Mouse (Mus musculus): ENCODE measurements around the gene Card6.
A peak's percentile ranks its signal among the peaks of the same experiment; 100 is the strongest.
"Not testable (repeated sequence)": the region's sequence is repeated elsewhere in the genome, so short reads cannot be mapped to it uniquely, and the experiment has no call there.

Card6 gene

DNA sequence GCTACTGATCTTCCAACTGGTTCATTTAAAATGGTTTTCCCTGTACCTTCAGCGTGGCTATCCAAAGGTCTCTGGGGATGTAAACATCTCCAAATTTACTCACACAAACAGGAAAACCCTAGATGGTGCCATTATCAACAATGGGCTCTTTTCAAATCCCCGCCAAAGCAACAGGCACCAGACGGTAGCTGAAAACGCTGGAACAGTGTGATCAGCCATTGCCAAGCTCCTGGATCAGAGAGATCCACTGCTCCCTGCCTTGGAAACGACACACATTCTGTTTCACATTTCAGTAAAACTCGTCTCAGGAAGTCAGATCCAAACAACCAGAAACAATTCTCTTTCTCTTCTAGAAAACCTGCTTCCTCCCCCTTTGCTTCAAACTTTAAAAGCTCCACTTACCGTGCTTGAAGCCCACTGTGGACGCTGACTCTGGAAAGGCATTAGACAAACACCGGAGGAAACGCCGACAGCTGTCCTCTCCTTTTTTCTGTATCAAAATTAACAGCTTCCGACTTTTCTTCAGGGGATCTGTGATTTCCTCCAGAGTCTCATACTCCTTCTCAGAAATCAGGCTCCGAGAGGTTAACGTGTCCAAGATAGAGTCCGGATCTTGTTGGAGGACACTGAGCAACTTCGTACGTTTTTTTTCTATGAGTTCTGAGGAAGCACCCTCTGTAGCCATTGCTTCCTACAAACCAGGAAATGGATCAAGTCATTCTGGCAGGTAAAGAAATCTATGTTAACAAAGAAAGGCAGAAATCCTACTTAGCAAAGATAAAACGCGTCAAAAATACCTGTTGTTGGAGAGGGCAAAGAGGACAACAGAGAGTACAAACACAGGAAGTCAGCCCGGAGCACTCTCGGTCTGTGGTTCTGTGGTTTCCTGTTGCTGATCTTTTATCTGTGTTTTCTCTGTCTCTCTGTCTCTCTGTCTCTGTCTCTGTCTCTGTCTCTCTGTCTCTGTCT lies at the start of gene Card6:
TSS of gene Card6 (minus strand) at position 854 of the 969 bp plus-strand sequence.
- peak; percentile 45 to 69 for DNase-seq (ENCODE audit: low spot score in 2 of 2)

DNA sequence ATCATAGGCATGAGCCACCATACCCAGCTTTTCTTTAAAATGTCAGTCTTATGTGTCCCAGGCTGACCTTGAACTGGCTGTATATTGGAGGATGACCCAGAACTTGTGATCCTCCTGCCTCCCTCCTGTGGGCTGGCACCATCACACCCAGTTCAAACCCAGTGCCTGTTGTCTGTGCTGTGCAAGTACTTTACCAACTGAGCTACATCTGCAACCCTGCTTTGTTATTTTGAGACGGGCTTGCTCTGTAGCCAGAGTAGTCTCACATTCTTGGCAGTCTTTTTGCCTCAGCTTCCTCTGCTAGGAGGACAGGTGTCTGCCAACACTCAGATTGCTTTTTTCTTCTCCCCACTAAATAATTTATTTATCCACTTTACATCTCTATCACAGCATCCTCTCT lies 49.0 kb upstream of the Card6 start:
- no peak for DNase-seq (ENCODE audit: low spot score in 2 of 2)

DNA sequence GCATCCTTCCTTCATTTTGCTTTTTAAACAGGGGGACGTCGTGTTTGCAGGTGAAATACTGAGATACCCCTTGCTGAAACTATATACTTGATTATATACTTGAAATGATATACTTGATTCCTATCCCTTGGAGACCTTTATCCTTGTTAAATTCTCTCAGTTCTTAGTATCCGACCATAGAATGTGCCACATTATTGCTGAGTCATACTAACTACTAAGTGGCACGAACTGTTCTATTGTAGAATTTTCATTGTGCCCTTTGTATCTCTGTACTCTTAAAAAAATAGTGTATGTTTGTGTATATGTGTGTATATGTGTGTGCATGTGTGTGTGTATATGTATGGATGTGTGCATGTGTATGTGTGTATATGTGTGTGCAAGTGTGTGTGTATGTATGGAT lies 48.0 kb upstream of the Card6 start:
- no peak for DNase-seq (ENCODE audit: low spot score in 2 of 2)

DNA sequence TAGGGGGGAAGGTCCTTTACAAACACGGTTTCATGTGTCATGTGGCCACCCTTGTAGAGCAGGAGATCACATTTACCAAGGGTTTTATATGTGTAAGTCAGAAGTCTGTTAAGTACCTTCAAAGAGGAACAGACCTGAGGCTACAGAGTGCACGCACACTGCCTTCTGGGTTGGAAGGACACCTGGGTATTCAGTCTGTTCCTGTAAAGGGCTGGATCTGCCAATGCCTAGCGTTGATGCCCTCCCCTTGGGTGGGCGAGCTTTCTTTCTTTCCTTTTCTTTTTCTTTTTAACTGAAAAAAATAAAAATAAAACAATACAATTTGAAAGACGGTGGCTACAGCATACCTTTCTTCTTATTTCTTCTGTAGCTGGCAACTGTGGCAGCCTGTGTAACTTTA lies 46.8 kb upstream of the Card6 start:
- no peak for DNase-seq (ENCODE audit: low spot score in 2 of 2)

DNA sequence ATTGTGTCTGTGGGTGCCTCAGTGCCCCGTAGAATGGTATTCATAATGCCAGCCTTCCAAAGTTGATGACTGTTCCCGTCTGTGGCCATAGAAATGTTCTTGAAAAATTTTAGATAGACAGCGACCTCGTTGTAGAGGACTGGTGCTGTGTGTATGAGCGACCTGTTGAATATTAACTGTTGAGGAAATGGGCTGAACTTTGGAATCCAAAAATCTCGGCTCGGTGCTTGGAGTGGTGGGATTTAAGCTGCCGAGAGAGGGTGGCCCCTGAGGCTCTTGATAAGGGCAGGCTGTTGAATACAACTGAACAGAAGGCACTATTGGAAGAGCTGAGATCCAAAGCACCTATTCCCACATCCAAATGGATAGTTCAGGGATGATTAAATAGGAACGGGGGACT lies 46.3 kb upstream of the Card6 start:
- no peak for DNase-seq (ENCODE audit: low spot score in 2 of 2)

DNA sequence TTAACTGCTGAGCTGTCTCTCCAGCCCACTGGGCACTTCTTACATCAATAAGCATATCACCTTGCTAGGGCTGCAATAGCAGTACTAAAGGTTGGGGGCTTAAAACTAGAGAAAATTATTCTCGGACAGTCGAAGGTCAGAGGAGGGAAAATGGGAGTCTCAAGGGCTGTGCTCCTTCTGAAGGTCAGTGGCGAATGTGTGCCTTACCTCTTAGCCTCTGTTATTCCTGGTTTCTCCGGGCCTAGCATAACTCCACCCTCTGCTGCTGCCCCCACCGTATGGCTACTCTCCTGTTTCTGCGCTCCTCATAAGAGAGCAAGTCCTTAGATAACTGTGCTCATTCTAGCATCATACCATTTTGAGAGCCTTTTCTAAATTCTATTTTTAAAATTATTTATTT lies 43.8 kb upstream of the Card6 start:
- DNase-seq (ENCODE audit: low spot score in 2 of 2): no peak

DNA sequence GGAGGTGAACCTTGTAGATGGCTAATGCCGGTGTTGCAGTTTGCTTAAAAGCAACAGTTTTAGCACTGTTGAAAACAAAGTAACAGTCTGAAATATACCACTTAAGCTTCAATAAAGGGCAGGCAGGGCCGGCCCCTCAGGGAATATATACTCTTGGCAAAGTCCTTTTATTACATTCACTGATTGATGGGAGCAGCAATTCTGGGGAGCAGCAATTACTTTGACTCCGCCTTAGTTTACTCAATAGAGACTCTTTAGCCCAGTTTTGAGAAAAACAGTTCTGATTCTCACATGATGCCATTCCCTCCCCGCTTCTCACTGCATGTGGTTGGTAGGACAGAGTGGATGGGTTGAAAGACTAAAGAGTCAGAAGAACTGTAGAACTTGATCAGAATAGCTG lies 40.8 kb upstream of the Card6 start:
- DNase-seq (ENCODE audit: low spot score in 2 of 2): no peak

DNA sequence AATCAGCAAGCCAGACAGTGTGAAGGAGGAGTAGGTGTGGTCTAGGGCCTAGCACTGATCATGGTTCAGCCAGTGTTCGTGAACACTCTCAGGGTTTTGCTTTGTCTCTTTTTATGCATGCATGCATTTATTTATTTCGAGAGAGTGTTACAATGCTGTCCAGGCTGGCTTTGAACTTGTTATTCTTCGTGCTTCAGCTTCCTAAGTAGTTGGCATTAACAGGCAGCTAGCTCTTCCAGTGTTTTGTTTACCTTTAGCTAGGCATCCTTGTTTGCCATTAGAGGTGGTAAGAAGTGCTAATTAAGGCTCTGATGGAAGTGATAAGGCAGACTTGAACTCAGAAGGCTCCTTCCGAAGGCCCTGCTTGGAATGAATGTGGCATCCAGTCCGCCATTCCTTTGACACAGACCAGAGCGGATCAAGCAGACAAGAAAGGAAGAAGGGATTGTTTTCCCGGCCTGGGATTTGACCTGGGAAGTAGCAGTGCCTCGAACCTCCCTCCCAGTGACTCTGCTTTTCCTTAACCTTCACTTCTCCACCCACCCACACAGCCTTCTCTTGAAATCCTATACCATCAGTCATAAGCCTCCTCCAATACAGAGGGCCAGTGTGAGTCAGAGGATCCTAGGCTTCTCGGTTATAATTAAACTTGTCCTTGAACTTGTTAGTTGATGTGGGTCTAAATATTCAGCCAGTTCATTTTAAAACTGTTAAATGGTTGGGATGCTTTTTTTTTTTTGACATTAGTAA lies 37.0 kb upstream of the Card6 start:
- DNase-seq (ENCODE audit: low spot score in 2 of 2): no peak

DNA sequence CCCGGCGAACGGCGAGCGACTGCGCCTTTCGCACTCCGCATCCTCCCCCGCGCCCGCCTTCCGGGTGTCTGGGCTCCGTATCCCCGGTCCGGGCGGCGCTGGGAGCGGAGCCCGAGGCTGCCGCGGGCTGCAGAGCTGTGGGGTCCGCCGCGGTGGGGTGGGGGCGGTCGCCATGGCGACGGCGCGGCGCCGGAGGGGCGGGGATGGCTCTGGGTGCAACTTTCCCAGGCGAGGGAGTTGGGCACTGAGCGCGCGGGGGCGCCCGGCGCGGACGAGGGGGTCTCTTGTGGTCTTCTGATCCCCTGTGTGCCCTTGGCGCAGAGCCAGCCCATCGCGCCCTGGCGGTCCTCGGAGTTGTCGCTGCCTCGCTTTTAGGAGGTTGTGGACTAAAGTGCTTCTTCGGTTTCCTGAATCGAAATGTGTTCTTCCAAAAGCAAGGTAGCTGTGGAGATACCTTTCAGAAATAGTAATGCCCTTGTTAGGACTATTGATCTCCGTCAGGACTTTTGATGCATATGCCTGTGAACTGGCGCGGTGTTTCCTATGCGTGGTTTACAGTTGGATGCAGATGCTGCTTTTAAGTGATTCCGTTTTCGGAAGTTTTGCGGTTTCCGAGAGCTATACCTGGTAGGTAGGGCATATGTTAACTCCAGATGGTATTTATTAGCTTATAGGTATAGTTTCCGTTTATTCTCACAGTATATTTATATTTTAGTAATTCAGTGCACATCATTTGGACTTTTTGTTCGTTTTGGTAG lies 35.9 kb upstream of the Card6 start:
- peak in 1 of 2 experiments; percentile 58 for DNase-seq (ENCODE audit: low spot score in 2 of 2)

DNA sequence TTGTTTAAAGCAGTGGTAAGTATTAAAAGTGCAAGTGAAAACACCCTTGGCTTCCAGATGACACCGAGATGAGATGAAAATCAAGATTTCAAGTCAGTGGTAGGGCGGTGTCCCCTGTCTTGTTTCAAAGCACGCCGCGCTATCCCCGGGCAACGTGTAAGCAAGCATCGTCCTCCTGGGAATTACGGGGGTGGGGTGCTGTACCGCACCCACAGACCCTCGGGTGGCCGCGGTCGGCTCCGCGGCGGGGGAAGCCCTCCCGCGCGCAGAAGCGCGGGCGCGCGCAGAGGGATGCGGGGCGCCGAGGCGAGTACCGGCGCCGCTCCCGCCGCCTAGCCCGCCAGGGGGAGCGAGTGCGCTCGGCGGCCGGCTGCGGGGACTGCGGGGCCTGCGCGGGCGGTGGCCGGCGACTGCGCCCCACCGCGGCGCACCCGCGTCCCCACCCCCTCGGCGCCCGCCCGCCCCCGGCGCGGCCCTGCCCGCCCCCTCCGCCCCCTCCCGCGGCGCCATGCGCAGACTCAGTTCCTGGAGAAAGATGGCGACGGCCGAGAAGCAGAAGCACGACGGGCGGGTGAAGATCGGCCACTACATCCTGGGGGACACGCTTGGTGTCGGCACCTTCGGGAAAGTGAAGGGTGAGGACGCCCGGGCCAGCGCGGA lies 35.2 kb upstream of the Card6 start, which contains the start of gene Prkaa1:
TSS of gene Prkaa1 (plus strand) at position 501 of the 660 bp plus-strand sequence.
- peak; percentile 23 to 67 for DNase-seq (ENCODE audit: low spot score in 2 of 2)

DNA sequence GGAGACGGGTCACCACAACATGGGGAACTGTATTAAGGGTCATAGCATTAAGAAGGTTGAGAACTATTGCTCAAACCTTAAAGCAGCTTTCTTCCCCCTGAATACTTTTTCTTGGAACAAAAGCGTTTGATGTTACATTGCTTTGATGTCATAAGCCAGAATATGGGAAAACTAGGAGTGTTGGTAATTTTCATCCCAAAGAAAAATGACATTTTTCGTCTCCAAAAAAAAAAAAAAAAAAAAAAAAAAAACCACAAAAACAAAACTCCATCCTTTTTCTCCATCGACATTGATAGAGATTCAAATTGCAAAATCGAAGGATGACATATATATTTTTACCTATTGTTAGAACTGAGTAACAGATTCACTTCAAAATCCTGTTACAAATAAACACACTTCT lies 34.4 kb upstream of the Card6 start:
- DNase-seq (ENCODE audit: low spot score in 2 of 2): no peak

DNA sequence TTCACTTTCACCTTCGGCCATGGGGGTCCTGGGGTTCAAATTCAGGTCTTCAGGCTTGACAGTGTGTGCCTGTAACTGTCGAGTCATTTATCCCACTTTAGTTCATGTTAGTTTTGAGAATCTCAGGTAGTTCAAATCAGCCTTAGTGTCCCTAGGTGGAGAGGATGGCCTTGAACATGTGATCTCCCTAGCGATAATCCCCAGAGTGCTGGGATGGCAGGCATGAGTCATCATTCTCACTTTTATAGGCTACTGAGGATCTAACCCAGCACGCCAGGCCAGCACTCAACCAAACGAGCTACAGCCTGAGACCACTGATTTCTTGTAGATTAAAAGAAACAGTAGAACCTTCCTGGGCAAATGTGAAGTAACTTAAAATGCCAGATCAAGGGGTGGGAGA lies 33.7 kb upstream of the Card6 start:
- no peak for DNase-seq (ENCODE audit: low spot score in 2 of 2)

DNA sequence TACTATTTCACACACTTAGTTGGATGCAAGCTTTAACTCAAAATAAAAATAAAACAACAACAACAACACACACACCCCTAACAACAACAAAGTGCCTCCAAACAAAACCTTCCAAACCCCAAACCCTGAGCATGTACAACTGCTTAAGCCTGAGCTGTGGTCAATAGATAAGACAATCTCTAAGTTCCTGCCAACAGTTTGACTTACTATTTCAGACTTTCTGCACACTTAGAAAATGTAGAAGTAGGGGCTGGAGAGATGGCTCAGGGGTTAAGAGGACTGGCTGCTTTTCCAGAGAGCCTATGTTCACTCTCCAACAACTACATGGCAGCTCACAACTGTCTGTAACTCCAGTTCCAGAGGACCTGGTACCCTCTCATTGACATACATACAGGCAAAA lies 32.0 kb upstream of the Card6 start:
- no peak for DNase-seq (ENCODE audit: low spot score in 2 of 2)

DNA sequence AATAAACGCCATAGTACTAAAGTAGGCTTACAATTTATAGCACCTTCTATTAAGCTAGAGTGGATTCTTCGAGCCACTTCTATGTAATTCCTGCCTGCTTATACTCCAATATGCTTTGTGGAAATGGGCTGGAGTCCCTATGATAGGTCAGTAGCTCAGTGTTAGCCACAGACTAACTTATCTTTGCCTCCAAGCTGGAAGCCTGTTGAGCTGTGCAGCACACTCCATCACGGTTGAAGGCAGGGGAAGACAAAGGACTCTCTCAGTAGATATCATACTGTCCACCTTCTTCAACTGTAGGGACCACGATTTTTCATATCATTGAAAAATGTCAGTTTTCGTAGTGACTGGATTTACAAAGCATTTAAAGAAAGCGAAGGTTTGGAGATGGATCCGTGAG lies 31.5 kb upstream of the Card6 start:
- DNase-seq (ENCODE audit: low spot score in 2 of 2): no peak

DNA sequence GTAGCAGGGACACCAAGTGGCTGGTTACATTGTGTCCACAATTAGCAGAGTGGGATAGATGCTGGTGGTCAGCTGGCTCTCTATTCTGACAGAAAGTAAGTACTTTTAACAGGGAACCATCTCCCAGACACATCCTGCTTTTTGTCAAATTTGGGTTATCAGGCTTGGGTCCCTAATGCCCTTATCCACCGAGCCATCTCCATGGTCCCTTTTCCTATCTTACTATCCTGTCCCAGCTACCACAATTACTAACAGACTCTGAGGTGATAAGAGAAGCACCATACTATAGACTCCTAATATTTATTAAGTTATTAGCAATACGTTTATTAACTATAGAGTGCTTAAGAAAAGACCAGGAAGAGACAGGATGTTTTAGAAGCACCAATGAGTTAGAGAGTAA lies 31.0 kb upstream of the Card6 start:
- no peak for DNase-seq (ENCODE audit: low spot score in 2 of 2)

DNA sequence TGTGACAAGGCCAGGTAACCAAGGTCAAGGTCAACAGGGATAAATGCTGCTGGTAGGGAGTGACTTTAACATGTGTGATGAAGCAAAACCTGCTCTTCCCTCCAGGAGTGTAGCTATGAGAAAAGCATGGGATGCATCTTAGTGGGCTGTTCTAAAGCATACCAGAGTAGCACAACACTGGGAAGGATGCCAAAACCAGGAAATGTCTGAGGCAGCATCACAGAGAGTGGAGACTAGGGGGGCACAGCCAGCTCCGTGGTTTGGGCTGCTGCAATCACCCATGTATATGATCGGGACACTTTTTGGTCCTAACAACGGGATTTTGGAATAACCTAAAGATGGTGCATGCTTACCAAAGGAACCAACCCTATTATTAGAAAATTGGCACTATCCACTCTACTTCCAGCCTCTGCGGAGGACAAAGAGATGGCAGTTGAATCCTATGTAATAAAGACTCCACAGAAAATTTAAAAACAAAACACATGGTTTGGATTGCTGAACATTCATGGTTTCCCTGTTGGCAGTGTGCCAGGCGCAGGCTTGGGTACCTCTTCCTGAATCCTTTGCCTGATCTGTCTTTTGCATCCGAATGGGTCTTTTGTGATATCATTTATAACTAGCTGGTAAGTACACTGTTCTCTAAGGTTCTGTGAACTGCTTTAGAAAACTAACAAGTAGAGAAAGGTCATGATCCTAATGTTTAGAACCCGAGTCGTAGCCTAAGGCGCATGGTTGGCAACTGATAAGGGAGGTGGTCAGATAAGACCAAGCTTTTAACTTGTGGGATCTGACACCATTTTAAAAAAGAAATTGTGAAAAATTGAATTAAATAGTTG lies 29.9 kb upstream of the Card6 start:
- DNase-seq (ENCODE audit: low spot score in 2 of 2): no peak

DNA sequence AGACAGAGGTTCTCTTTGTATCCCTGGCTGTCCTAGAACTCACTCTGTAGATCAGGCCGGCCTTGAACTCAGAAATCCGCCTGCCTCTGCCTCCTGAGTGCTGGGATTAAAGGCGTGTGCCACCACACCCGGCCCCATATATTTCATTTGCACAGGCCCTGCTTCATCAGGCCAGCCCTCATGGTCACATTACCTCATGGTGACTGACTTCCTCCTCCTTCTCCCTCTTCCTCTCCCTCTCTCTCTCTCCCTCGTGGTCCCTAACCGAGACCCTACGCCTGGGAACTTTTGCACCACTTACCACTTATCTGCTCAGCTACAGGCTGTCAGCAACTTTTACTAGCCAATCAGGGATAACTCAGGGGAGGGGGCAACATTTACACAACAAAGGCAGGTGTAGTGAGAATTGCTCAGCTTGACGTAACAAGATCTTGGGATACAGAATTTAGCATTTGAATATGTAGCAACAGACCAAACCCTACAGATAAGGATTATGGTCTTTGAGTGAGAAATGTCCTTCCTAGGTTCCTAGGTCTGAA lies 26.7 kb upstream of the Card6 start:
- no peak for DNase-seq (ENCODE audit: low spot score in 2 of 2)

DNA sequence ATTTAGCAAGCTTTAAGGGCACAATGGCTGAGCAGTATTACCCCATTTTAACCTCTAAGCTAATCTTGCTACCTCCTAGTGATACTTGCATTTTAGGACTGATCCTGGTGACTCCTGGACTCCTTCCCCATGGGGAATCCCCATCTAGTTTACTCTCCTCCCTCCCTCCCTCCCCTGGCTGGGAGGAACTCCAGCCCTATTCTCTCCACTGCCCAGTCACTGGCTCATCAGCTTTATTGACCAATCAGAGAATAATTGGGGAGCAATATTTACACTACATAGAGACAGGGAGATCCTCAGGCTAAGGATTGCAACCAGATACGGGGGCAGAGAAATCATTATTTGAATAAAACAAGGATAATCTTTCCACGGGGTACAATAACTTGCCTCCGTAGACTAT lies 25.8 kb upstream of the Card6 start:
- no peak for DNase-seq (ENCODE audit: low spot score in 2 of 2)

DNA sequence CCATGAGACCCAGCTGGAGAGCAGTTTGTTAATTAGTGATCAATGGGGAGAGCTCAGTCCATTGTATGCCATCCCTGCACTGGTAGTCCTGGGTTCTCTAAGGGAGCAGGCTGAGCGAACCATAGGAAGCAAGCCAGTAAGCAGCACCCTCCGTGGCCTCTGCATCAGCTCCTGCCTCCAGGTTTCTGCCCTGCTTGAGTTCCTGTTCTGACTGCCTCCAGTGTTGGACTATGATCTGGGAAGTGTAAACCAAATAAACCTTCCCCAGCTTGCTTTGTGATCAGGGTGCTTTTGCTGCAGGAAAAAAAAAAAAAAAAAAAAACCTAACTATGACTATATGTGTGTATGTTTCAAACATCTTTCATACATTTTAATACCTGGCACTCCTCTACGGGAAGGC lies 25.0 kb upstream of the Card6 start:
- DNase-seq (ENCODE audit: low spot score in 2 of 2): no peak

DNA sequence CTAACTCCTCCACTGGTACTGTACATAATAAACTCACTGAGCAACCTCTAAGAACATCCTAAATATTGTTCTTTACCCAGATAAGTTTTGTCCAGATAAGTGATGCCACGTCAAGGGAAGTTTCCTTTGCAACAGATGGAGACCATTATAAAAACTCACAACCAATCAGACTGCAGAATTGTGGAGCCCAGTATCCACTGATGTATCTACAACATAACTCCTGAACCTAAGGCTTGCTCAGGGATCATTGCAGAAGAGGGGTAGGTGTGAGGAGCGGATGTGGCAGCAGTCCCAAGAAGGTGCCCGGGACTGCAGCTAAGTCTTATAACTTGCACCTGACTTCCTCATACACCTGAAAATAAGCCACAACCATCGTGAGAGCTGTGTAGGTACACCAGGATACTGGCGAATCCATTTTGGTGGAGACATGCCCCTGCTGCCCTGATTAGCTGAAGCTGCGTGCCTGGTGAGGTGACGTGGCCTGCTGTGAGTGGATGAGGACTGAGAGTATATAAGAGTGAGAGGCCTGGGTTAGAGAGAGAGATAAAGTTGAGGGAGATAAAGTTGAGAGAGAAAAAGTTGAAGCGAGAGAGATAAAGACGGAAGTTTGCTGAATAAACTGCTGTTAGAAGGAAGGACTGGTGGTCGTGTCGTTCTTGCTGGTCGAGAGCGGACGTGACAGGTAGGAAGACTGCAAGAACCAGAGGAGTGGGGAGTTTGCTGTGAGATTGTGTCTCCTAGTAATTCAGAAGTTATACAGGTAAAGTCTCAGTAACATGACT lies 22.7 kb upstream of the Card6 start:
- not testable (repeated sequence) for DNase-seq (ENCODE audit: low spot score in 2 of 2)
